Mouse (Mus musculus): ENCODE measurements around the gene Serpina1b.
"Not testable (repeated sequence)": the region's sequence is repeated elsewhere in the genome, so short reads cannot be mapped to it uniquely, and the experiment has no call there.

The Serpina1b gene

DNA sequence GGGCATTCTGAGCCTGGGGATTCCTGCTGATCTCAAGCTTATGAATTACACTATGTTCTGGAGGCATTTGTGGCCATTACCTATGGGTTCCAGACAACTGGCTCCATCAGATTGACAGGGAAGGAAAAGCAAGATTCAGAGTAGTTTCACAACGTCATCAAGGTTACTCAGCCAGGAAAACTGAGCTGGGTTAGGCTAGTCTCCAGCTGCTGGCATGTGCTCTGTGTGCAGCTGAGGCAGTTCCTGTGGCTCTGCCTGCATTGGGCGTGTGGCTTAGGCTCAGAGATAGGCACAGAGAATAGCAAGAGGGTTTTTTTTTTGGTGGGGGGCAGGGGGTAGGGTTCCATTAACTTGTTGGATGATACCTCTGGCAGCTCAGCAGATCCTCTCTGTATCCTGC lies 124.6 kb downstream of the Serpina1b start:
- no peak for DNase-seq (ENCODE audit: extremely low read depth, insufficient read length, low spot score)

DNA sequence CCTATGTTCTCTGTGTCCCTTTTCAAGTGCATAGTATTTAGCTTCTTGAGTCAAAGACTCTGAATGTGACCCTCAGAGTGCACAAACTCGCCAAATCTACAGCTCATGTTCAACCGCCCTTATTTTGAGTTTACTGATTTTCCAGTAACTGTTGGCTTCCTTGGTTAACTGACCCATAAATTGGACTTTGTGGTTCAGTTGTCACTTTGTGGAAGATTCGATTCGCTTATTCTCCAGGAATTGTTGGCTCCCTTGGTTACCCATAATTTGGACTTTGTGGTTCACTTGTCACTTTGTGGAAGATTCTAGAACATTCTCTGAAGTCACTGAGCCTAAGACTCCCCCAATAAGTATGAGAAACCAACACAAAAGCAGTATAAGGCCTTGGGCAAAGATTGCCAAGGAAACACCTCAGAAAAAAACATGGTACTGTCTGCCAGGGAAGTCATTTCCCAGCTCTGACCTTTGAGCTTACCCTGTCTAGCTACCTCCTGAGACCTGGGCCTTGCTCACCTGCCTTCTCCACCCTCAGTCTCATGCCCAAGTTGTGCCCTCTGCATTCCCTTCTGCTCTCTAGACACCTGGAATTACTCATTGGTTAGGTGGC lies 129.9 kb downstream of the Serpina1b start:
- DNase-seq (ENCODE audit: extremely low read depth, insufficient read length, low spot score), result no peak

DNA sequence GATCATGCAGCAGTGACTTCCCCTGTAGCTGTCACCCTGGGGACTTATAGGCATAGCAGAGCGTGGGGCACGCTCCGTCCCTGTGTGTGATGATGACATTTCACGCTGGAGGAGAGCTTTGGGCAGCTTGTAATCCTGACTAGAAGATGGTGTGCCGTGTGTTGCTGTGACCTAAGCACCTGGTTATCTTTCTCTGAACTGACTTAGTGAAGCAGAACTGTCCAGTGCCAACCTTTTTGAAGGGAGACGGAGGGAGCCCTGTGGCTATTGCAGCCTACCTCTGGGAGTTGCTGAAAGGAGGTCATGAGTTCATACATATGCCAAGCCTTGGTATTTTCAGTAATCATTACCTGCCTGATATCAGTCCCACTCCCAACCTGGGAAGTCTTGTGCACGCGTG lies 134.7 kb downstream of the Serpina1b start, which contains the start of gene Serpina1f:
Gene Serpina1f (minus strand): TSS at position 101 of the 400 bp plus-strand sequence.
- no peak for DNase-seq (ENCODE audit: extremely low read depth, insufficient read length, low spot score)

DNA sequence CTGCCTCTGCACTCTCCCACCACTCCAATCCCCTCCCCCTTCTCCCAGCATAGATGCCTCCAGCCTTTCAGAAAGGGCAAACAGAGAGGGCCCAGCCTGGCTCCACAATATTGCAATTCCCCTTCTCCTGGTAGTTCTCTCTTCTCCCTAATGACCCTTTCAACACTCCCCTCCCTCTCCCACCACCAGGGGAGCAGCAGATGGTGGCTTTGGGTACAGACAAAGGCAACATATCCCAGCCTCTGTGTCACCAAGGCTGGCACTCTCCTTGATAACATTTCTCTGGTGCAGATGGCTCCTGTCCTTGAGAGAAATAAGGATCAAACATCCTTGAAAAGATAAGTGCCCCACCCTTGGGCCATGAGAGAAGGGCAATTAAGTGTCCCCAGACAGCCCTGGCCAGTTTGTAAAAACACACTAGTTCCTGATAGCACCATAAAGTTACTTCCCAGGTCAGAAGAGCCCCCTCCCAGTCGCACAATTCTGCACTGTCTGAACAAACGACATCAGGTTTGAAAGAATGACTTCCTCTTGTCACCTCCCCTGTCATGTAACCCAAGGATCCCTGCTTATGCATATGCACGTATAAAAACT lies 141.9 kb downstream of the Serpina1b start:
- no peak for DNase-seq (ENCODE audit: extremely low read depth, insufficient read length, low spot score)

GRCm38 (mm10) chr12:103687021-103687420 lies 143.2 kb downstream of the Serpina1b start:
- DNase-seq (ENCODE audit: extremely low read depth, insufficient read length, low spot score), result no peak

GRCm38 (mm10) chr12:103686050-103686449 lies 144.1 kb downstream of the Serpina1b start:
- no peak for DNase-seq (ENCODE audit: extremely low read depth, insufficient read length, low spot score)

DNA sequence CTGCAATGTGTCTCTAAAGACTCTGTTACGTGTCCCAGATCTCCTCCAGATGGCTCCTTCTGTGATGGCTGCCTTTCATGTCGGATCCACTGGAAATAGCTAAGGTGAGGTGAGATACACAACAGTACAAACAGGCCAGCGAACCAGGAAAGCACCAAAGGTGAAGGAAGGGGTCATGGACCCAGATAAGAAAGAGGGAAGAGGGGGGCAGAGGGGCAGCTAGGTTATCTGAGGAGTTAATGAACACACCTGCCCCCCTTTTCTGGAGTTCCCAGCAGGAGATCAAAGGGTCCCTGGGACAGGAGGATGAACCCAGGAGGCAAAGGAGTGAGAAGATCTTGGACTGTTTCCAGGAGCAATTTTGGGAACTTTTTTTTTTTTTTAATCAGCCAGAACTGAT lies 144.8 kb downstream of the Serpina1b start:
- no peak for DNase-seq (ENCODE audit: extremely low read depth, insufficient read length, low spot score)

GRCm38 (mm10) chr12:103683775-103684174 lies 146.4 kb downstream of the Serpina1b start:
- DNase-seq (ENCODE audit: extremely low read depth, insufficient read length, low spot score), result peak; percentile 4

DNA sequence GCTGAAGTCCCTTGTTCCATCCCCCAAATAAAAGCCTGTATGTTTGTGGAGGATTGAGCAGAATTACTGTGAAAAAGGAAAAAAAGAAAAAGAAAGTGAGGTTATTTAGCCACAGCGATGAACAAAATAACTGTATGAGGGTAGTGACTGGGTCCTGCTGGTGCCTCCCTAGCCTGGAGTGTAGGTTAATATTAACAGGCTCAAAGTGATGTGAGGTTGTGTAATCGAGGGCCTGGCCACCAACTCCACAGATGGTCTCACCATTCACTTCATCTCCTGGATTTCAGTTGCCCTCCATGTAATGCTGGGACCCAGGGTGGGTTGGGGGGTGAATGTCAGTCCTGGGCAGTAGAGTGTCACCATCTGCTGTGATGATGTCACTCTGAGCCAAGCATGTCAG lies 148.4 kb downstream of the Serpina1b start:
- DNase-seq (ENCODE audit: extremely low read depth, insufficient read length, low spot score), result no peak

- DNase-seq (ENCODE audit: extremely low read depth, insufficient read length, low spot score), result no peak
Observed at GRCm38 (mm10) chr12:103681169-103681568, 149.0 kb downstream of the Serpina1b start.

GRCm38 (mm10) chr12:103679853-103680252 lies 150.3 kb downstream of the Serpina1b start:
- DNase-seq (ENCODE audit: extremely low read depth, insufficient read length, low spot score), result not testable (repeated sequence)
